Mouse (Mus musculus): ENCODE data around the gene Kcnmb3.
A peak's percentile ranks its signal among the peaks of the same experiment; 100 is the strongest.

The Kcnmb3 gene

DNA sequence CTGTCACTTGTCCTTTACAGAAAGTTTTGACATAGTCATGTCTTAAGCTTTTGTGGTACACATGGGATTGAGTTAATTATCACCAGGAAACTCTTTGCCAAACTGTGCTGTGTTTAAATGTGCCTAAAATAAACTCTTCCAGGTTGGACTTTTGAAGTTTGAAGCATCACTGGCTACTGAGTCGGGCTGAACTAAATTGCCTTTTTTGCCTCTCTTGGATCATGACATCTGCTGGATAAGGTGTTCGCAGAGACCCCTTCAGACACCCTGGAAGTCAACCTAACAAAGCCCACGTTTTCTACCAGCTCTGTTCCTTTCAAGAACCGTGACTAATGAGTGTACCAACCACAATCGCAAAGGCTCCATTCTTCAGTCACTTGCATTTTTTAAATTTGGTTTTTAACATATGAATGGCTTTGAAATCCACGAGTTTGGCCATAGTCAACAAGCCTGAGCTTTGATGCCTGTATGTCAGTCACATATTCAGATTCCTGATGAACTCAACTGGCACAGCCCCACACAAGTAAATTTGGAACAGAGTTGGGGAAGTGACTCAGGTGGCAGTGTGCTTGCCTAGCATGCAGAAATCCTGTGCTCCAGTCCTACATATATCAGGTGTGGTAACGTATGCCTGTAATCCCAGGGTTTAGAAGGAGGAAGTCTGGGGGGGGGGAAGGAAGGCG lies 3.2 kb upstream of the Kcnmb3 start:
- DNase-seq (ENCODE audit: low read depth, low spot score) = no peak

GRCm38 (mm10) chr3:32494387-32495087 lies 2.5 kb upstream of the Kcnmb3 start:
- no peak for DNase-seq (ENCODE audit: low read depth, low spot score)

DNA sequence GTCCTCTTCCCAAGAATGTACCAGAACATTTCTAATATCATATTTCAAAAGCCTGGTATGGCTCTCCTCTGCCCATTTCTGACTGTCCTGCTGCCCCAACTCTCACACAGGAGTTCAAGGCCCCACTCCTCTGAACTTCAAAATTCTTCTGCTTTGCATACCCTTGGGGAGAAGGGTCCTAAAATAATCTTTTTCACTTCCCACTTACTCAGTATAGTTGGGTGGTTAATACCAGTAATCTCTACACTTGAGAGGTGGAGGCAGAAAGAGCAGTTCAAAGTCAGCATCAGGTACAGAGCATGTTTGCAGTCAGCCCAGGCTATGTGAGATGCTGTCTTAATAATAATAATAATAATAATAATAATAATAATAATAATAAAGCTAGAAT lies 1.1 kb downstream of the Kcnmb3 start:
- DNase-seq (ENCODE audit: low read depth, low spot score) = no peak

GRCm38 (mm10) chr3:32490076-32490927 lies 1.7 kb downstream of the Kcnmb3 start:
- no peak for DNase-seq (ENCODE audit: low read depth, low spot score)

DNA sequence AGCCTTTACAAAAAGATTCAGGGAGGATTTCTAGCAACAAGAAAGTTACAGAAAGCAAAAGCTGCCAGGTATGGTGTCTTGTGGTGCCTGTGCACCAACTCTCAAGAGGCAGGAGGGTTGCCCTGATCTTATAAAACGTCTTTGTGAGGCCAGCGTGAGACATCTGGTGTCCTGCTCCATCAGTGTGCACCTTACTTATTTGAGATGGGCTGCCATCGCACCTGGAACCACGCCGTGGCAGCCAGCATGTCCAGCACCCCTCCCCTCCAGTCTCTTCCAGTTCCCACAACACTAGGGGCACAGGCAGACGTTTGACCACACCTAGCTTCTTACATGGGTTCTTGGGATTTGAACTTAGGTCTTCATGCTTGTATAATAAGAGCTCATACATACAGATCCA lies 3.9 kb downstream of the Kcnmb3 start:
- no peak for DNase-seq (ENCODE audit: low read depth, low spot score)

DNA sequence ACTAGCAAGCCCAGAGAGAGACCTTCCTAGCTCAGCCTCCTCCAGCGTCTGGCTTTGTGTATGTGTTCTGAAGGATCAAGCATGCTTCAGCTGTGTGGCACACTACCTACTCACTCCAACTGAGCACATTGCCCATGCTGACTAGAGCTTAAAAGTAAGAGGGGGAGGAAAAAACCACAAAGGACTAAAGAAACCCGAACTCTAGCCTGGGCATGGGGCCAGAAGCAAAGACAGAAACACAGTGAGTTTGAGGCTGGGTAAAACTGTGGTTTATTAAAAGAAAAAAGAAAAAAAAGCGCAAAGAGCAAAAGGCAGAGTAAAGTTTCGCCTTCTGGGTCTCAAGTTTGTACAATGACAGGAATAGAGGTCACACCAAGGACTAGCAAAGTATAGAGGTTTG lies 5.5 kb downstream of the Kcnmb3 start:
- no peak for DNase-seq (ENCODE audit: low read depth, low spot score)

DNA sequence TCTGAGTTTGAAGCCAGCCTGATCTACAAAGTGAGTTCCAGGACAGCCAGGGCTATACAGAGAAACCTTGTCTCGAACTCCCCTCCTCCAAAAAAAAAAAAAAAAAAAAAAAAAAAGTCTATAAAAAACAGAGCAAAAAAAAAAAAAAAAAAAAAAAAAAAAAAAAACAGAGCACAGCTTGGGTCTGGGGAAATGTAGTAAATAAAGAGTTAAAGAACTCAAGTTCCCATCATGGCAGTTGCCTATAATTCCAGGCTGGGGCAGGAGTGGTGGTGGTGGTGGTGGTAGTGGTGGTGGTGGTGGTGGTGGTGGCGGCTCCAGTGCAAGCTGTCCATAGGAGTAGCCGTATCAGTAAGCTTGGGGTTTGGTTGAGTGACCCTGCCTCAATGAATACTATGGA lies 9.0 kb downstream of the Kcnmb3 start:
- DNase-seq (ENCODE audit: low read depth, low spot score) = no peak

- no peak for DNase-seq (ENCODE audit: low read depth, low spot score)
Measured at GRCm38 (mm10) chr3:32479961-32480360, 12.1 kb downstream of the Kcnmb3 start.

DNA sequence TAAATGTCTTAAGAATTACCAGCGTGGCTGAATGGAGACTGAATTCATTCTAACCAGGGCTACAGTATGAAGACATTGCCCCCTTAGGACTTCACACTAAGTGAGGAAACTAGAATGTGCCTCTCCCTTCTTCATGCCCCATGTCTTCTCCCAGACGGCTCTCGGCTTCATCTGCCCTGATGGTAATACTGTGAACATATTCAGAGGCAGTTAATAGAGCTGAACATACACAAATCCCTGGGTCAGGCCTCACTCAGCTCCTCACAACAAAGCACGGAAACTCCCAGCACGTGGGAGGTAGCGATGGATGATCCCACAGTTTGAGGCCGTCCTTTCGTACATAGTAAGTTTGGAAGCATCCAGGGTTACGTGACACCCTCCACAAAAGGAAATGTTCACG lies 18.8 kb downstream of the Kcnmb3 start:
- DNase-seq (ENCODE audit: low read depth, low spot score) = no peak

- DNase-seq (ENCODE audit: low read depth, low spot score) = no peak
Measured at GRCm38 (mm10) chr3:32472191-32472900, 19.7 kb downstream of the Kcnmb3 start.

DNA sequence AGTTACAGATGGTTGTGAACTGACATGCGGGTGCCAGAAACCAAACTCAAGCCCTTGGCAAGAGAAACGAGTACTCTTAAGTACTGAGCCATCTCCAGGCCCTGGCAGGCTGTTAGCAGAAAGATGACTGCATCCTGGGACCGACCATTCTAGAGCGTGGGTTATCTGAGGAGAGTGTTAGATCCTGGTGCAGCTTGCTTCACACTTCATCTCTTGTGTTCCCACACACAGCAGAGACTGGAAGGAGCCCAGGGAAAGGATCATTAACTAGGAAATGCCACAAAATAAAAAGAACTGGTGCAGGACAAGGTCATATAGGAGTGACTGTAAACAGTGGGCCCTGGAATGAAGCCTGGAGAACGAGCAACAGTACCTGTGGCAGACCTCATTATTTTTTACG lies 20.9 kb downstream of the Kcnmb3 start:
- peak; percentile 38 for DNase-seq (ENCODE audit: low read depth, low spot score)

DNA sequence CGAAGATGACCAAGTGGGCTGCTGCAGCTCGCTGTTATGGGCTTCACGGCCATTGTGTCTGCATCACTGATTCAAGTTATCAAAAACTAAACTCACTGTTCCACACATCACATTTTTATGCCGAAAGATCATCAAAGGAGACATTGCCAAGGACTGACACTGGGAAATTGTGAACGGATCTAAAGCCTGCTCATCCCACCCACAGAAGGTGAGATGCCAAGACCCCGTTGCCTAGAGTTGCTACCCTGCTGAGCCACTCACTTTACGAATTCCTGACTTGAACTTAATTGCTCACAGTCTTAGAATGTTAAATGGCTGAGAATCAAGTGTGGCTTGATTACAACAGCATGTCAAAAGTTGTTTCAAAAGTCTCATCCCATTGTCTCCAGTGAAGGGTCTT lies 21.6 kb downstream of the Kcnmb3 start:
- DNase-seq (ENCODE audit: low read depth, low spot score) = no peak

GRCm38 (mm10) chr3:32468411-32468810 lies 23.6 kb downstream of the Kcnmb3 start:
- DNase-seq (ENCODE audit: low read depth, low spot score) = no peak

GRCm38 (mm10) chr3:32467321-32467720 lies 24.7 kb downstream of the Kcnmb3 start:
- DNase-seq (ENCODE audit: low read depth, low spot score) = no peak

- DNase-seq (ENCODE audit: low read depth, low spot score) = no peak
Measured at GRCm38 (mm10) chr3:32459777-32460176, 32.3 kb downstream of the Kcnmb3 start.

DNA sequence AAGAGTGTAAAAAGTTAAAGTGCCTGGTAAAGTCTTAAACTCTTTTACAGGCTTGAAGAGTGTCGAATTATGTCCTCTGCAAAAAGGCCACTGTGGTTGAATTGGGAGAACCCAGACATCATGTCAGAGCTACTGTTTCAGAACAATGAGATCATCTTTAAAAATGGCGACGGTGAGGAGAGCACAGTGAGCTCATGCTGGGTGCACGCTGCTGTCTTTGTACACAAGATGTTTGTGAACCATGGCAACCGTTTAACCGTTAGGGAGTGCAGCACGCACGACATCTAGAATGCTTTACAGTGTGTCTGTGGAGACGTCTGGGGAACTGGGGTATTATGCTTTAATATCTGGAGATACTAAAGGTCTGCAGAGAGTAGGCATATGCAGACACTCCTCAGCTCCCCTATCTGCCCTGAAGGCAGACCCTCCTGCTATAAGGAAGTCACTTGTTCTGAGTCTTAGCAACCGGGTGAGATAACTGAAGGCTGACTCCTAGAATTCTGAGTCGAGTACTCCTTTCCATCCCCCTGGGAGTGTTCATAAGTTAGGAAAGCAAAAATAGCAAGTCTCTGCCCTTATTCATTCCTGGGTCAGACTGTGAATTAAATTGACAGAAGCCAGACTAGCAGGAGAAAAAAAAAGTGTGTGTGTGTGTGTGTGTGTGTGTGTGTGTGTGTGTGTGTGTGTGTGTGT lies 37.6 kb downstream of the Kcnmb3 start:
- DNase-seq (ENCODE audit: low read depth, low spot score) = no peak

GRCm38 (mm10) chr3:32441710-32442109 lies 50.3 kb downstream of the Kcnmb3 start:
- no peak for DNase-seq (ENCODE audit: low read depth, low spot score)

DNA sequence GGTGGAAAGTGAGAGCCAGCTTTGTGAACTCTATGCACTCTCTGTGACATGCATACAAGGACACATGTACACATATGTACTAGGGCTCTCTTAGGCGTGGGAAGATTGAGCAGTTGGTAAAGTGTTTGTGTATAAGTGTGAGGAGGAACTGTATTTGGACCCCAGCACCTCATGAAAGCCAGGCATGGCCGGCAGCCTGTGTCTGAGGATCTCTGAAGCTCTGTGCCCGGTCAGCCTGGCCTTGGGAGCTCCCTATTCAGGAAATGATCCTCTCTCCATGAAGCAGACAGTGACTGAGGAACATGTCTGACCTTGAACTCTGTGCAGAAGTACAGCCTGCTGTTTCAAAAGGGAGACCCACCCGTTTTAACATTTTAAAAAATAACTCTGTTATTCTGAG lies 53.3 kb downstream of the Kcnmb3 start:
- DNase-seq (ENCODE audit: low read depth, low spot score) = no peak

DNA sequence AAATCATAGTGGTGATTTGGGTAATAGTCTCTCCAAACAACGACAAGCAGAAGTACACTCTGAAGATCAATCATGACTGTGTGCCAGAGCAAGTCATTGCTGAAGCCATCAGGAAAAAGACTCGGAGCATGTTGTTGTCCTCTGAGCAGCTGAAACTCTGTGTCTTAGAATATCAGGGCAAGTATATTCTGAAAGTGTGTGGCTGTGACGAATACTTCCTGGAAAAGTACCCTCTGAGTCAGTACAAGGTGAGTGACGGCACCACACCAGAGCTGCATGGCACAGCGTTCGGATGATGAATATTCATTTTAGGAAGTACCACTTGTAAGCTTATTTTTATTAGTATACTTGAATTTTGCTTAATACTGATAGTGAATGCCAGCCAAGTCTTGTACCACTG lies 54.2 kb downstream of the Kcnmb3 start:
- DNase-seq (ENCODE audit: low read depth, low spot score) = no peak

DNA sequence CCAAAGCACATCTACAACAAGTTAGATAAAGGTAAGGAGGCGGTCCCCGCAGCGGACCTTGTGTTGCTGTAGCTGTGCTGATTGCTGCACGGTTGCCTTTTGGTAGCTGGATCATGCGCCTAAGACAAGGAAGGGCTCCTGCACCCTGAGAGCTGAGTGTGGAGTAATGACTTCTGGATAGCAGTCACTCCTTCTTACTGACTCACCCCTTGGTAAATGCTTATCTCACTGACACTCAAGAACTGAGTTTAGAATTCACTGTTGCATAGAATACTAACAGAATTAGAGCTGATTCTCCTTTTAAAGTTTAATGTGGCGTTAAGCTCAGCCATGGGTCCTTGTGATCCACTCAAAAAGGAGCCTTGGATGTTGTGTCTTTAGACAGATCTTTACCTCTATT lies 54.7 kb downstream of the Kcnmb3 start:
- no peak for DNase-seq (ENCODE audit: low read depth, low spot score)

DNA sequence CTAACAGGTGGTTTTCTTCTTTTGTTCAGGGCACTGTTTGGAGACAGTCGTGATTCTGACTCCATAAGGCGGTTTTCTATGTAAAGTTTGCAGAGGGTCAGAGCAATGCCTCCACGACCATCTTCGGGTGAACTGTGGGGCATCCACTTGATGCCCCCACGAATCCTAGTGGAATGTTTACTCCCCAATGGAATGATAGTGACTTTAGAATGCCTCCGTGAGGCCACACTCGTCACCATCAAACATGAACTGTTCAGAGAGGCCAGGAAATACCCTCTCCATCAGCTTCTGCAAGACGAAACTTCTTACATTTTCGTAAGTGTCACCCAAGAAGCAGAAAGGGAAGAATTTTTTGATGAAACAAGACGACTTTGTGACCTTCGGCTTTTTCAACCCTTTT lies 55.9 kb downstream of the Kcnmb3 start:
- no peak for DNase-seq (ENCODE audit: low read depth, low spot score)

Measured in forelimb bud, embryonic 11.5 days (tissue).